Mouse (Mus musculus) layer of hippocampus, postnatal 14 days (tissue): Measurements from ENCODE around the gene Mapk6. TPM values are rescaled to one million over a fixed set of nuclear protein-coding genes. Genes with fewer than 3 reads are reported as not detected.
A peak's percentile ranks its signal among the peaks of the same experiment; 100 is the strongest.
"Not testable (repeated sequence)": the region's sequence is repeated elsewhere in the genome, so short reads cannot be mapped to it uniquely, and the experiment has no call there.

Experiments
- DNase-seq, 2 experiments: peaks; one replicate each; pipeline ENCODE4 v3.0.0; 2021 to 2022; ENCODE audit warnings: low spot score in 2 of 2, mixed read lengths in 1 of 2
- total RNA-seq, 2 experiments: library from RNA; stranded (reverse); gene quantifications; 2 replicates each; pipeline ENCODE4 v1.2.3; 2021

Gene Mapk6
- total RNA-seq, 2 experiments from 2014 or later: 40.6 to 42.1 TPM

- no peak for DNase-seq
Measured at GRCm38 (mm10) chr9:75384337-75384962, 25.4 kb downstream of the Mapk6 start.

- no peak for DNase-seq
Measured at GRCm38 (mm10) chr9:75383785-75384184, 26.0 kb downstream of the Mapk6 start.

- DNase-seq: no peak
Measured at GRCm38 (mm10) chr9:75382825-75383224, 27.0 kb downstream of the Mapk6 start.

- DNase-seq: no peak
Measured at GRCm38 (mm10) chr9:75378774-75379173, 31.0 kb downstream of the Mapk6 start.

- DNase-seq: no peak
Measured at GRCm38 (mm10) chr9:75376428-75376827, 33.4 kb downstream of the Mapk6 start.

GRCm38 (mm10) chr9:75375606-75376005, 34.2 kb downstream of the Mapk6 start:
- DNase-seq: no peak

- no peak for DNase-seq
Measured at GRCm38 (mm10) chr9:75368779-75369178, 41.0 kb downstream of the Mapk6 start.

- no peak for DNase-seq
Measured at GRCm38 (mm10) chr9:75366191-75366590, 43.6 kb downstream of the Mapk6 start.

- DNase-seq: no peak
Measured at GRCm38 (mm10) chr9:75365195-75365594, 44.6 kb downstream of the Mapk6 start.

- DNase-seq: not testable (repeated sequence)
Measured at GRCm38 (mm10) chr9:75363702-75364101, 46.1 kb downstream of the Mapk6 start.

- DNase-seq: no peak
Measured at GRCm38 (mm10) chr9:75363001-75363400, 46.8 kb downstream of the Mapk6 start.

GRCm38 (mm10) chr9:75362201-75362600, 47.6 kb downstream of the Mapk6 start:
- no peak for DNase-seq

- peak; percentile 28 to 42 for DNase-seq
Measured at GRCm38 (mm10) chr9:75361699-75362098, 48.1 kb downstream of the Mapk6 start.

- DNase-seq: peak in 1 of 2 experiments; percentile 68
Measured at GRCm38 (mm10) chr9:75357087-75357654, 52.6 kb downstream of the Mapk6 start.

- no peak for DNase-seq
Measured at GRCm38 (mm10) chr9:75355783-75356182, 54.0 kb downstream of the Mapk6 start.

- DNase-seq: no peak
Measured at GRCm38 (mm10) chr9:75353094-75353493, 56.7 kb downstream of the Mapk6 start.

- no peak for DNase-seq
Measured at GRCm38 (mm10) chr9:75348641-75349040, 61.2 kb downstream of the Mapk6 start.

- DNase-seq: no peak
Measured at GRCm38 (mm10) chr9:75348066-75348465, 61.7 kb downstream of the Mapk6 start.

GRCm38 (mm10) chr9:75347458-75347857, 62.3 kb downstream of the Mapk6 start, which contains the start of gene Bcl2l10:
Bcl2l10 (plus strand) TSS chr9:75347758.
- DNase-seq: no peak

GRCm38 (mm10) chr9:75342433-75342832, 67.4 kb downstream of the Mapk6 start:
- DNase-seq: no peak

GRCm38 (mm10) chr9:75338016-75338415, 71.8 kb downstream of the Mapk6 start:
- peak in 1 of 2 experiments; percentile 59 for DNase-seq

- no peak for DNase-seq
Measured at GRCm38 (mm10) chr9:75334440-75334839, 75.4 kb downstream of the Mapk6 start.

- DNase-seq: no peak
Measured at GRCm38 (mm10) chr9:75330821-75331220, 79.0 kb downstream of the Mapk6 start.
